Mouse (Mus musculus): ENCODE data around the gene Tmem222. TPM values are rescaled to one million over a fixed set of nuclear protein-coding genes. Genes with fewer than 3 reads are reported as not detected.

Gene Tmem222
- polyA plus RNA-seq, 1 experiment: 66.9 TPM

DNA sequence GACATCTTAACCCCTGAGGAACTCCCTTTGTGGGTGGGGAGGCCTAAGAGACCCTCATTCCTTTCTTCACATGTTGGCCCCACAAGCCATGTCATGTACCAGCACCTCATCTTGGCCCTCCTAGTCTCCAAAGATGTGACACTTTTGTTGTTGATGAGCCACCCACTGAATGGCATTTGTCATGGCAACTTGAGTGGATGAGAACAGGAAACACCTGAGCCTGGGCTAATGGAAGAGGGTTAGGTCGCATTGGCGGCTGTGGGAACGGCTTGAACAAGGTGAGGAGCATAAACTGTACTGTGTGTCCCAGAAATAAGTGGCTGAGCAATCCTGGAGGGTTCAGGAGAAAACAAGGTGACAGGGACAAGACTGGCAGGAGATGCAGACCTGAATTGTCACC, 8.7 kb downstream of the Tmem222 start:
- Histone ChIP-seq H3K4me2 (ENCODE audit: low read depth) (no peak overlapping the region), H3K36me3 (ENCODE audit: control insufficient read depth, insufficient read depth) (peaks cover 8% of the 10 kb centered on the region), H3K79me2 (ENCODE audit: control insufficient read depth, insufficient read depth) (peaks cover 15% of the 10 kb centered on the region), H3ac (ENCODE audit: control insufficient read depth, insufficient read length) (no peak overlapping the region), H3K4me3 (no peak overlapping the region), H3K27me3 (ENCODE audit: control insufficient read depth, insufficient read depth, insufficient read length) (no peaks in the 10 kb centered on the region)
- no peak for TF ChIP-seq MYOD1 (IDR thresholded peaks at IDR 0.05; ENCODE audit: control insufficient read depth in 1 of 3, insufficient read length in 2 of 3, low read depth in 2 of 3)
- no peak for TF ChIP-seq SRF (IDR thresholded peaks at IDR 0.05; ENCODE audit: control insufficient read depth, insufficient read length, low read depth)
- no peak for TF ChIP-seq POLR2AphosphoS2 (IDR thresholded peaks at IDR 0.05; ENCODE audit: insufficient read length, low read depth)
- no peak for TF ChIP-seq TCF3 (IDR thresholded peaks at IDR 0.05; ENCODE audit: insufficient read length, low read depth)
- no peak for TF ChIP-seq REST (IDR thresholded peaks at IDR 0.05; ENCODE audit: insufficient read depth, insufficient read length)
- no peak for TF ChIP-seq MAX (IDR thresholded peaks at IDR 0.05; ENCODE audit: low read depth)
- TF ChIP-seq POLR2A (IDR thresholded peaks at IDR 0.05; ENCODE audit: insufficient read length, low read depth): no peak
- no peak for TF ChIP-seq USF1 (IDR thresholded peaks at IDR 0.05; ENCODE audit: low read depth)
- TF ChIP-seq TCF12 (IDR thresholded peaks at IDR 0.05; ENCODE audit: insufficient read depth, poor library complexity, severe bottlenecking): no peak
- no peak for TF ChIP-seq CEBPB (IDR thresholded peaks at IDR 0.05; ENCODE audit: insufficient read depth, poor library complexity, severe bottlenecking)
- TF ChIP-seq MYOG (IDR thresholded peaks at IDR 0.05; ENCODE audit: control insufficient read depth in 1 of 3, insufficient read depth in 1 of 3, insufficient read length in 2 of 3, low read depth in 2 of 3): no peak
- no peak for TF ChIP-seq E2F4 (IDR thresholded peaks at IDR 0.05; ENCODE audit: insufficient read depth)

DNA sequence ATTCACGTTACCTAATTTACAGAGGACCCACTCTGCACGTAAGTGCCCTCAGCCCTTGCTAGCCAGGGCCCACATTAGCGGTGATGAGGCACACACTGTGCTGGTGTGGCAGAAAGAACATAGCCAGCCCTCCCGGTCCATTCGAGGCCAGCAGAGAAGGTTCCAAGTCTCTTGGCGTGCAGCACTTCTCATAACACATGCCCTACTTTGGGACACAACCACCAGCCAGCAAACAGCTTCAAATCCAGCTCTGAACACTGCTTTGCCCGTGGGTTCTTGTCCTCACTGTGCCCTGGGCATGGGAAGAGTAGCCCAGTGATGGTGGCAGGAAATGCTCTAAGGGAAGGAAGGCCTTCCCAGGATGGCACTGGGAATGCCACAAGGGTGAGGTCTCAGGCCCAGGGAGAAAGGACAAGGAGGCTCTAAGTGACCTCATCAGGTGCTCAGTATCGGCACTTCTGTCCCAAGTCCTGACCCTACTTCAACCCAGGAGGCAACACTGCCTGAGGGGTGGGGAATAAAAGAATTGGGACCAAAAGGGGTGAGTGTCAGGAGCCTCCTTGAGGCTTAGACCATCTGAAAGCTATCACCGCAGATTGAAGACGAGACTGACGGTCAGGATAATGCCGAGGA, 11.2 kb downstream of the Tmem222 start:
- H3K36me3 ChIP-seq (ENCODE audit: control insufficient read depth, insufficient read depth): peaks cover 8% of the 10 kb centered on the region
- TF ChIP-seq MAX (IDR thresholded peaks at IDR 0.05; ENCODE audit: low read depth) (no peak), E2F4 (IDR thresholded peaks at IDR 0.05; ENCODE audit: insufficient read depth) (no peak), USF1 (IDR thresholded peaks at IDR 0.05; ENCODE audit: low read depth) (no peak), POLR2AphosphoS2 (IDR thresholded peaks at IDR 0.05; ENCODE audit: insufficient read length, low read depth) (no peak), REST (IDR thresholded peaks at IDR 0.05; ENCODE audit: insufficient read depth, insufficient read length) (no peak), MYOD1 (IDR thresholded peaks at IDR 0.05; ENCODE audit: control insufficient read depth in 1 of 3, insufficient read length in 2 of 3, low read depth in 2 of 3) (no peak), TCF12 (IDR thresholded peaks at IDR 0.05; ENCODE audit: insufficient read depth, poor library complexity, severe bottlenecking) (no peak), SRF (IDR thresholded peaks at IDR 0.05; ENCODE audit: control insufficient read depth, insufficient read length, low read depth) (no peak), POLR2A (IDR thresholded peaks at IDR 0.05; ENCODE audit: insufficient read length, low read depth) (no peak), CEBPB (IDR thresholded peaks at IDR 0.05; ENCODE audit: insufficient read depth, poor library complexity, severe bottlenecking) (no peak), MYOG (IDR thresholded peaks at IDR 0.05; ENCODE audit: control insufficient read depth in 1 of 3, insufficient read depth in 1 of 3, insufficient read length in 2 of 3, low read depth in 2 of 3) (no peak), TCF3 (IDR thresholded peaks at IDR 0.05; ENCODE audit: insufficient read length, low read depth) (no peak)
- no peaks in the 10 kb centered on the region for H3K27me3 ChIP-seq (ENCODE audit: control insufficient read depth, insufficient read depth, insufficient read length)
- no peaks in the 10 kb centered on the region for H3K79me2 ChIP-seq (ENCODE audit: control insufficient read depth, insufficient read depth)
- no peak overlapping the region for H3K4me2 ChIP-seq (ENCODE audit: low read depth)
- H3K4me3 ChIP-seq: no peak overlapping the region
- no peak overlapping the region for H3ac ChIP-seq (ENCODE audit: control insufficient read depth, insufficient read length)

DNA sequence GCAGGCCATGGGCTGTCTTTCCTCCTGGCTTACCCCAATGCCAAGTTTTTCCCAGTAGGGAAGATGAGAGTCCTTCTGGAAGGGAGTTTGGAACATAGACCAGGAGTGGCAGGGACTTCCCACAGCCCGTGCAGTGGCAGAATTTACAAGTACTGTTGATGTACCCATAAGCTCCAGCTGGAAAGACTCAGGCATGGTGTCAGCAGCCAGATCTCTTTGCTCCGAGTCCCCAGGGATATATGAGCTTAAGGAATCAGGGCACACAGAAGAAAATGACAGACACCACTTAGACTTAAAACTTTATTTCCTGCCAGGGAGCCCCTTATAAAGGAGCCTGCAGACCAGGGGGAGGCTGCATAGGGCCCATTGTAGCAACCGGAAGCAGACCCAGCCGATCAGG, 11.8 kb downstream of the Tmem222 start:
- H3K79me2 ChIP-seq (ENCODE audit: control insufficient read depth, insufficient read depth): no peaks in the 10 kb centered on the region
- no peak overlapping the region for H3ac ChIP-seq (ENCODE audit: control insufficient read depth, insufficient read length)
- H3K4me2 ChIP-seq (ENCODE audit: low read depth): no peak overlapping the region
- no peak for TF ChIP-seq CEBPB (IDR thresholded peaks at IDR 0.05; ENCODE audit: insufficient read depth, poor library complexity, severe bottlenecking)
- no peak for TF ChIP-seq MYOG (IDR thresholded peaks at IDR 0.05; ENCODE audit: control insufficient read depth in 1 of 3, insufficient read depth in 1 of 3, insufficient read length in 2 of 3, low read depth in 2 of 3)
- TF ChIP-seq REST (IDR thresholded peaks at IDR 0.05; ENCODE audit: insufficient read depth, insufficient read length): no peak
- no peak for TF ChIP-seq TCF3 (IDR thresholded peaks at IDR 0.05; ENCODE audit: insufficient read length, low read depth)
- TF ChIP-seq MAX (IDR thresholded peaks at IDR 0.05; ENCODE audit: low read depth): no peak
- peaks cover 8% of the 10 kb centered on the region for H3K36me3 ChIP-seq (ENCODE audit: control insufficient read depth, insufficient read depth)
- H3K4me3 ChIP-seq: no peak overlapping the region
- H3K27me3 ChIP-seq (ENCODE audit: control insufficient read depth, insufficient read depth, insufficient read length): no peaks in the 10 kb centered on the region

DNA sequence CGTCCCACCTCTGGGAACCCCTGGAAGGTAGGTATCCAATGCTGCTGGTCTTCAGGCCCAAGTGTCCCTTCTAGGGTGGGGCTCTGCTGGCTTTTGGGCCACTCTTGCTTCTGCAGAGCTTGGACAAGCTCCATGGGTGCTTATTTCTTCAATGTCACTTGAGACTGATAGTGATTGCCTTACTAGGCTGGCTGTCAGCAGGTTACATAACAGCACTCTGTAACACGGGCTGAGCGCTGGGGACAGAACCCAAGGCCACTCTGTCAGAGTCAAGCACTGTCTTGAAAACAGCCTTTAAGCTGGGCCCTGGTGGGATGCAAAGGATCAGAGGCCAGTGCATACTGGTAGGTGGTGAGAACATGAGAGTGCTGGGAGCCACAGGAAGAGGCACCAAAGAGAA, 12.3 kb downstream of the Tmem222 start:
- H3K27me3 ChIP-seq (ENCODE audit: control insufficient read depth, insufficient read depth, insufficient read length): no peaks in the 10 kb centered on the region
- H3K79me2 ChIP-seq (ENCODE audit: control insufficient read depth, insufficient read depth): no peaks in the 10 kb centered on the region
- no peak overlapping the region for H3K4me3 ChIP-seq
- TF ChIP-seq TCF12 (IDR thresholded peaks at IDR 0.05; ENCODE audit: insufficient read depth, poor library complexity, severe bottlenecking): no peak
- no peak for TF ChIP-seq MYOD1 (IDR thresholded peaks at IDR 0.05; ENCODE audit: control insufficient read depth in 1 of 3, insufficient read length in 2 of 3, low read depth in 2 of 3)
- TF ChIP-seq CEBPB (IDR thresholded peaks at IDR 0.05; ENCODE audit: insufficient read depth, poor library complexity, severe bottlenecking): no peak
- TF ChIP-seq POLR2A (IDR thresholded peaks at IDR 0.05; ENCODE audit: insufficient read length, low read depth): no peak
- no peak for TF ChIP-seq MAX (IDR thresholded peaks at IDR 0.05; ENCODE audit: low read depth)
- TF ChIP-seq TCF3 (IDR thresholded peaks at IDR 0.05; ENCODE audit: insufficient read length, low read depth): no peak
- TF ChIP-seq MYOG (IDR thresholded peaks at IDR 0.05; ENCODE audit: control insufficient read depth in 1 of 3, insufficient read depth in 1 of 3, insufficient read length in 2 of 3, low read depth in 2 of 3): no peak
- TF ChIP-seq E2F4 (IDR thresholded peaks at IDR 0.05; ENCODE audit: insufficient read depth): no peak
- no peak for TF ChIP-seq POLR2AphosphoS2 (IDR thresholded peaks at IDR 0.05; ENCODE audit: insufficient read length, low read depth)
- no peak for TF ChIP-seq SRF (IDR thresholded peaks at IDR 0.05; ENCODE audit: control insufficient read depth, insufficient read length, low read depth)
- TF ChIP-seq USF1 (IDR thresholded peaks at IDR 0.05; ENCODE audit: low read depth): no peak
- no peak for TF ChIP-seq REST (IDR thresholded peaks at IDR 0.05; ENCODE audit: insufficient read depth, insufficient read length)
- no peak overlapping the region for H3ac ChIP-seq (ENCODE audit: control insufficient read depth, insufficient read length)
- no peak overlapping the region for H3K4me2 ChIP-seq (ENCODE audit: low read depth)
- H3K36me3 ChIP-seq (ENCODE audit: control insufficient read depth, insufficient read depth): peaks cover 8% of the 10 kb centered on the region
